Mouse (Mus musculus): Measurements from ENCODE around the gene BC052040.

DNA sequence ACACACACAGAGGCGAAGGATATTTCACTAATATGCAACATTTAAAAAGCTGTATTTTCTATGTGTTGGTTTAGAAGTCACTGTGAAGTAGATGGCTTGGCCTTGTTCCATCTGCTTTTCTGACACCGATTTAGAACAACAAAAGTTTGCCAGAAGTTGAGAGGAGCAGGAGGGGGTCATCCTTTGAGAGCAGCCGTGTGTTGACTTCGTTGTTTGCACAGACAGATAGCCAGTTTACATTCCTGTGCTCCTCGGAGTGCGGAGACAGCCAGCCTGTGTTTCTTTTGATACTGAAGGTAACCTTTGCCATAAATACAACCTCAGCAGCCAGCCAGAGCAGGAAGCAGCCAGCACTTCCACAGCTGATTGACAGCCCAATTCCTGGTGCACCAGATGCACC, 204.2 kb downstream of the BC052040 start:
- no peak for TF ChIP-seq GATA1 (IDR thresholded peaks at IDR 0.05; ENCODE audit: borderline replicate concordance, low read length)
- TF ChIP-seq FLI1 (IDR thresholded peaks at IDR 0.05; ENCODE audit: low read length), result no peak

Data from megakaryocyte, embryonic 14.5 days (primary cell).